Mouse (Mus musculus) heart, postnatal 0 days (tissue): Measurements from ENCODE around the gene Pde4d. TPM values are rescaled to one million over a fixed set of nuclear protein-coding genes. Genes with fewer than 3 reads are reported as not detected.
A peak's percentile ranks its signal among the peaks of the same experiment; 100 is the strongest.

Source experiments
- ATAC-seq: fragments of 200-750 bp; cut with Nextera tagmentation; 2 replicates; pipeline ENCODE4 v1.8.0; 2017; ENCODE audit warnings: low read depth, moderate number of reproducible peaks, moderate library complexity; ENCODE audit not compliant: insufficient read depth
- DNase-seq: peaks from one replicate; pipeline ENCODE4 v3.0.0-alpha.2; 2016; ENCODE audit warnings: low spot score
- H3K27ac ChIP-seq: fragments of 300-500 bp; sonication (generic); 2 replicates; pipeline ENCODE4 v1.5.1; 2014; ENCODE audit warnings: low read depth, mild to moderate bottlenecking
- H3K27me3 ChIP-seq: fragments of 300-500 bp; sonication (generic); 2 replicates; pipeline ENCODE4 v1.6.1; 2014; ENCODE audit warnings: low read length, mixed read lengths; ENCODE audit not compliant: control insufficient read depth, insufficient read depth
- H3K36me3 ChIP-seq: fragments of 300-500 bp; sonication (generic); replicated peaks from 2 replicates; pipeline ENCODE4 v1.6.1; 2014; ENCODE audit warnings: low read length, mixed read lengths; ENCODE audit not compliant: control insufficient read depth, insufficient read depth
- H3K4me1 ChIP-seq: fragments of 300-500 bp; sonication (generic); 2 replicates; pipeline ENCODE4 v1.6.1; 2014; ENCODE audit warnings: antibody characterized with exemption; ENCODE audit not compliant: control insufficient read depth, insufficient read depth
- H3K4me2 ChIP-seq: fragments of 300-500 bp; sonication (generic); 2 replicates; pipeline ENCODE4 v1.6.1; 2014; ENCODE audit warnings: low read depth, mild to moderate bottlenecking, low read length, moderate library complexity
- H3K4me3 ChIP-seq: fragments of 300-500 bp; sonication (generic); 2 replicates; pipeline ENCODE4 v1.5.1; 2014; ENCODE audit warnings: low read depth, low read length
- H3K9ac ChIP-seq: fragments of 300-500 bp; sonication (generic); replicated peaks from 2 replicates; pipeline ENCODE4 v1.6.1; 2014; ENCODE audit warnings: low read depth, low read length, mixed read lengths
- H3K9me3 ChIP-seq: fragments of 300-500 bp; sonication (generic); replicated peaks from 2 replicates; pipeline ENCODE4 v1.6.1; 2016; ENCODE audit warnings: low read length; ENCODE audit not compliant: control insufficient read depth
- CTCF ChIP-seq: IDR thresholded peaks from 2 replicates; pipeline ENCODE4 v1.5.1; 2016; ENCODE audit warnings: antibody characterized with exemption, control low read depth, low read depth
- EP300 ChIP-seq: IDR thresholded peaks from 2 replicates; pipeline ENCODE4 v1.6.1; 2016; ENCODE audit warnings: antibody characterized with exemption, low read depth
- WGBS: fragments of 180-500 bp; shearing (Covaris S2); extraction: QIAGEN DNeasy Blood & Tissue Kit; methylation state at CpG from one replicate; pipeline ENCODE4 v1.1.7; 2014; 5-methylcytosine and 5-hydroxymethylcytosine counted together
- polyA plus RNA-seq: library from polyadenylated mRNA; unstranded; fragments of >200 nt; fragmentation: Nextera tagmentation; extraction: Ambion mirVana; gene quantifications from 2 replicates; pipeline ENCODE4 v1.2.1, GENCODE M21; 2015
- total RNA-seq: library from RNA; depleted of rRNA; stranded (reverse); fragments of >200 nt; gene quantifications from 2 replicates; pipeline ENCODE4 v1.2.3, GENCODE M21; 2014; ENCODE audit warnings: low replicate concordance

Gene Pde4d
- total and polyA plus RNA-seq, 2 experiments from 2014 or later: 21.9 to 58.0 TPM

DNA sequence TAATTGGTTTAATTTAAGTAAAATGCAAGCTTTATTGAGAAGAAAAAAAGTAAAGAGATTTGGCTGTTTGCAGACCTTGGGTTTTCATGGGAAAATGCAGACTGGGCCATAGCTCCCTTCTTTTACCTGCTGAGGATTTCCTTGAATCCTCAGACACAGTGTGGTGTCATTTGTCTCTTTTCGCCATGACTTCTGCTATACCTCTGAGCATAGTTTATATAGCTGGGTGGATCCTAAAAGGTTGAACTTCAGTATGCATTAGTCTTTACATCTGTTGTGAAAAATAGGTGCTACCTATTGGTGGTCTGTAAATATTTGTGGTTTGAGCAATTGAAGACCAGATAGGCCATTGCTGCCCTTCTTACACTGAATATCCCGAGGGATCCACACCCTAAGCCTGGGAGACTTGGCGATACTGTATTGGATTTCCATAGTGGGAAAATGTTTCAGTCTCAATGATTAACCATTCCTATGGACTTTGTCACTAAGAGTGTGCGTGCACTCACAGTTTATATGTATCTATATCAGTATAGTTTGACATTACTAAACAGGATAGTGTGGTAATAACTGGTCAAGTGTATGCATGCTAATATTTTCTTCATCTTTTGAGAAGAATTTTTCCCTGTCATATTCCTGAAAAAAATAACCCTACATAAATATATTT, 819.0 kb downstream of the Pde4d start:
- Histone ChIP-seq H3K36me3 (no peaks in the 10 kb centered on the region), H3K4me3 (no peak overlapping the region), H3K9me3 (no peaks in the 10 kb centered on the region), H3K27me3 (no peaks in the 10 kb centered on the region), H3K4me2 (no peak overlapping the region), H3K4me1 (no peaks in the 10 kb centered on the region), H3K9ac (no peak overlapping the region), H3K27ac (no peak overlapping the region)
- 90% methylated on average over 4 of the region's 4 CpGs for WGBS
- ATAC-seq (no peak), DNase-seq (no peak)
- TF ChIP-seq CTCF: no peak
- TF ChIP-seq EP300: no peak

DNA sequence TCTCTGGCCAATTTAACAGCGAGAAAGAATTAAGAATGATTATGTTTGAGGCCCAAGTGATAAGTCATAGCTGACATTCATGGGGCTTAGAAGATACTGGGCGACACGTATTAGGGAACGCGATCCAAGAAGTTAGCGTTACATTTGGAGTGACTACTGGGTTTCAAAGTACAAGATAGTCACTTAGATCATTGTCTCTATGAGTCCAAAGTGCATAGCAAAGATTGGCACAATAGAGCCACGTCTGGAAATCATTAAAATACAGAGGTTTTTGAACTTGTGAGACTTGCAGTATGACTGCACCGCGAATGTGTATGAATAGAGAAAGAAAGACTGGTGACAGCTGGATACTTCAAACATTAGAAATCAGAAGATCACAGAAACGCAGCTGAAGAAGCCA, 825.1 kb downstream of the Pde4d start:
- ATAC-seq (no peak), DNase-seq (no peak)
- Histone ChIP-seq H3K36me3 (no peaks in the 10 kb centered on the region), H3K9ac (no peak overlapping the region), H3K4me3 (no peak overlapping the region), H3K27ac (no peak overlapping the region), H3K9me3 (peaks cover 14% of the 10 kb centered on the region), H3K4me1 (peaks cover 5% of the 10 kb centered on the region; the same call in 1 of the 2 replicates), H3K4me2 (no peak overlapping the region), H3K27me3 (no peaks in the 10 kb centered on the region)
- 86% methylated on average over 10 of the region's 10 CpGs for whole genome bisulfite sequencing
- no peak for TF ChIP-seq EP300
- no peak for TF ChIP-seq CTCF

DNA sequence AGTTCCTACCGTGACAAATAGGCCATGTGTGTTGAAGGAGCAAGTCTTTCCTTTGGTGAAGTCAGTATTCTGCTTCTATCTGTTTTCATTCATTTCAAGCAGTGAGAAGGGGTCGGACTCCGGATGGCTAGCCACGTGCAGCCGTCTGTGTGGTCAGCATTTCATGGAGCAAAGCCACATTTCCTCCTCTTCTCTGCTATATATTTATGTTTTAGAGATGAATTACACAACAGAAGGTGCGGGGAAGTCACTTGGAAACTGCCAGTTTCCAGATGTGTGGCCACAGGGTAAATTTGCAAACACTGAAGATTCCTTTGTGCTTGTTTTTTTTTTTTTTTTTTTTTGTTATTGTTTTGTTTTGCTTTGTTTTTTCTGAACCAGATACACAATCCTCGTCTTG, 828.0 kb downstream of the Pde4d start:
- H3K4me3 ChIP-seq: no peak overlapping the region
- ATAC-seq (no peak), DNase-seq (no peak)
- WGBS: 66% methylated on average over 7 of the region's 7 CpGs
- peaks cover 5% of the 10 kb centered on the region; the same call in 1 of the 2 replicates for H3K4me1 ChIP-seq
- H3K27me3 ChIP-seq: no peaks in the 10 kb centered on the region
- no peak for TF ChIP-seq CTCF
- TF ChIP-seq EP300: no peak
- no peak overlapping the region for H3K27ac ChIP-seq
- H3K36me3 ChIP-seq: no peaks in the 10 kb centered on the region
- H3K4me2 ChIP-seq: no peak overlapping the region
- no peak overlapping the region for H3K9ac ChIP-seq
- H3K9me3 ChIP-seq: peaks cover 14% of the 10 kb centered on the region

GRCm38 (mm10) chr13:109278504-109278912, 828.8 kb downstream of the Pde4d start:
- H3K4me2 ChIP-seq: peak overlapping the region; percentile 18
- no peak for DNase-seq
- H3K4me3 ChIP-seq: no peak overlapping the region
- no peak overlapping the region for H3K27ac ChIP-seq
- peaks cover 14% of the 10 kb centered on the region for H3K9me3 ChIP-seq
- peaks cover 5% of the 10 kb centered on the region; the same call in 1 of the 2 replicates for H3K4me1 ChIP-seq
- H3K36me3 ChIP-seq: no peaks in the 10 kb centered on the region
- H3K9ac ChIP-seq: no peak overlapping the region
- ATAC-seq: no peak
- 51% methylated on average over 10 of the region's 10 CpGs for WGBS
- no peaks in the 10 kb centered on the region for H3K27me3 ChIP-seq
- TF ChIP-seq EP300 (no peak), CTCF (no peak)

DNA sequence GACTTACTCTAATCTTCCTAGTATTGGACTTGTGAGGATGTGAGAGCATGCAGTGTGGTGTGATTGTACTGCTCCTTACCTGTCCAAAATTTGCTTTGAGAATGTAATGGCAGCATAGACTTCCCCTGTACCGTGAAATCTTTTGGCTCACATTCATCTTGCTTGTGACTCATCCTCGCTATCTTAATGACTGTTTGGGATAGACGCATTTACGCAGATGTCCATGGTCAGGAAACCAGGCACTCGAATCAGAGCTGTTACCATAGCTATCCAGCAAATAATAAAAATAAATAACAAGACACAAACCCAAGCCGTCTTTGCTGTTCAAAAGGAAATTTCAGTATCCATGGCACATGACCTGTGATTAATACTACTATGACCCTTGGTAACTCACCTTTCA, 829.5 kb downstream of the Pde4d start:
- Histone ChIP-seq H3K27ac (no peak overlapping the region), H3K36me3 (no peaks in the 10 kb centered on the region), H3K4me1 (peaks cover 5% of the 10 kb centered on the region; the same call in 1 of the 2 replicates), H3K4me3 (no peak overlapping the region), H3K27me3 (no peaks in the 10 kb centered on the region), H3K9me3 (peaks cover 14% of the 10 kb centered on the region), H3K4me2 (no peak overlapping the region), H3K9ac (no peak overlapping the region)
- TF ChIP-seq EP300 (no peak), CTCF (no peak)
- ATAC-seq: no peak
- peak; percentile 21 for DNase-seq
- 47% methylated on average over 6 of the region's 6 CpGs for WGBS

GRCm38 (mm10) chr13:109280433-109280832, 830.7 kb downstream of the Pde4d start:
- H3K27me3 ChIP-seq: no peaks in the 10 kb centered on the region
- H3K9me3 ChIP-seq: peaks cover 5% of the 10 kb centered on the region
- no peak for ATAC-seq
- TF ChIP-seq CTCF: no peak
- TF ChIP-seq EP300: no peak
- WGBS: 91% methylated on average over 5 of the region's 5 CpGs
- H3K9ac ChIP-seq: no peak overlapping the region
- no peak overlapping the region for H3K4me3 ChIP-seq
- no peak overlapping the region for H3K4me2 ChIP-seq
- no peak for DNase-seq
- no peak overlapping the region for H3K27ac ChIP-seq
- no peaks in the 10 kb centered on the region for H3K36me3 ChIP-seq
- peaks cover 5% of the 10 kb centered on the region; the same call in 1 of the 2 replicates for H3K4me1 ChIP-seq
